Mouse (Mus musculus): ENCODE data around the gene Slc5a4a. TPM values are rescaled to one million over a fixed set of nuclear protein-coding genes. Genes with fewer than 3 reads are reported as not detected.

Gene Slc5a4a
- polyA plus RNA-seq (2016; fragmentation: Nextera tagmentation; extraction: Ambion mirVana): not detected in 2 replicates

DNA sequence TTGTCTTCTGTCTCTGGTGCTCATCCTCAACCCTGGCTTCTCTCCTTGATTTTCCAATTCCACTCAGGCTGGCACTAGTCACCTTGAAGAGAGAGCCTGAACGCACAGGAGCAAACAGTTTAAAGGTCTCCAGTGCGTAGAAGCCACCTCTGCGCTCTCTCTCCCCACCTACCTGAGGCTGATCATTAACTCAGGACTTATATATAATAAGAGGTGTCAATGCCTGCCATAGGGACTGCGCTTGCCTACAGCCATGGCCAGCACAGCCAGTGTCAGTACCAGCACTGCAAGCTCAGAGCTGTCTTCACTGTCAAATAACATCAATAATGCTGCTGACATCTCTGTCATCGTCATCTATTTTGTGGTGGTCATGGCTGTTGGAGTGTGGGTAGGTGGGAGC is at the start of gene Slc5a4a:
Gene Slc5a4a, plus strand, starts transcription at position 174 of the 400 bp plus-strand sequence.
- no peak for ATAC-seq (ENCODE audit: insufficient number of reproducible peaks, low FRiP score)
- Histone ChIP-seq H3K9ac (no peak within 1 kb of the TSS), H3K27me3 (replicated peaks) (peaks cover 16% of the 10 kb centered on the region; the same call in 1 of the 2 replicates), H3K4me2 (no peak within 1 kb of the TSS), H3K36me3 (no peaks in the 10 kb centered on the region), H3K4me1 (replicated peaks) (no peaks in the 10 kb centered on the region), H3K9me3 (replicated peaks) (no peaks in the 10 kb centered on the region), H3K4me3 (no peak within 1 kb of the TSS), H3K27ac (ENCODE audit: poor library complexity, severe bottlenecking) (no peak within 1 kb of the TSS)
- WGBS: 83% methylated on average over 5 of the region's 5 CpGs

DNA sequence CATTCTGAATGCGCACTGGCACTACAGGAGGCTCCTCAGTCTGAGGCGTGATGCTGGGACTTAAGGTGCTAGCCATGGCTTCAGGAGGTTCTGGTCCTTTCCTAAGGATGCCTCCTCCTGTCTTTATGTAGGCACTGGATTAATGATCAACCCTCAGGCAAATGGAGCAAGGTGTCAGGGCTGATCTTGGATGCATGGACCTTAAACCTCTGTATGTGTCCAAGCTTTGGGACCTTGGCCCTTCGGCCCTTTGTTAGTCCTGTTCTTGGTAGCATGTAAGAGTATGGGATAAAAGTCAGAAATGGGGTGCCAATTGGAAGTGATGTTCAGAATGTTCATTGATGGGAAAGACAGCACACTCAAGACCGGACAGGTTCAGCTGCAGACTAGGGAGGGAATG is 36.4 kb upstream of the Slc5a4a start, which contains the start of gene Slc5a4b:
Gene Slc5a4b, minus strand, starts transcription at position 101 of the 400 bp plus-strand sequence.
- Histone ChIP-seq H3K9ac (no peak within 1 kb of the TSS), H3K4me1 (replicated peaks) (no peaks in the 10 kb centered on the region), H3K27ac (ENCODE audit: poor library complexity, severe bottlenecking) (no peak within 1 kb of the TSS), H3K4me3 (no peak within 1 kb of the TSS), H3K9me3 (replicated peaks) (0 out of 2 replicates have a peak, but pooled peaks cover 5% of the 10 kb centered on the region), H3K27me3 (replicated peaks) (no peaks in the 10 kb centered on the region), H3K4me2 (no peak within 1 kb of the TSS), H3K36me3 (no peaks in the 10 kb centered on the region)
- 83% methylated on average over 4 of the region's 4 CpGs for WGBS
- no peak for ATAC-seq (ENCODE audit: insufficient number of reproducible peaks, low FRiP score)

DNA sequence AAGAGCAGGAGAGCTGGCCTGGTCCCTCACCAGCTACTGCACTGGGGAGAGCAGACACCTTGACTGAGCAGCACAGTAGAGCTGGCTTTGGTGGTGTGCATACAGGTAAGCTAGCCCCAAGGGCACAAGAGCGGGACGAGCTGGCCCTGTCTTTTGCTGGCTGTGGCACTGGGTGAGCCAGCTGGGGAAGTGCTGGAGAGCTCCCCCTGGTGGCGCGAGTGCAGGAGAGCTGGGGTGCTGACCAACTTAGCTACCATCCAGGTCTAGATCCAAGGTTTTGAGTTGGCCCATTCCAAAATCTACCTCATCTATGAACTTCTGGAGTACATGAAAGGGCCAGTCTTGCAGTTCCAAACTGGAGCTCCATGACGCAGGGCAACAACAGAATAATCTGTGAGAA is 29.3 kb upstream of the Slc5a4a start:
- Histone ChIP-seq H3K27ac (ENCODE audit: poor library complexity, severe bottlenecking) (no peak overlapping the region), H3K9ac (no peak overlapping the region), H3K9me3 (replicated peaks) (0 out of 2 replicates have a peak, but pooled peaks cover 5% of the 10 kb centered on the region), H3K4me1 (replicated peaks) (peaks cover 8% of the 10 kb centered on the region; the same call in 1 of the 2 replicates), H3K27me3 (replicated peaks) (no peaks in the 10 kb centered on the region), H3K4me3 (no peak overlapping the region), H3K4me2 (no peak overlapping the region), H3K36me3 (no peaks in the 10 kb centered on the region)
- ATAC-seq (ENCODE audit: insufficient number of reproducible peaks, low FRiP score): peak; percentile 31; the same call in 1 of the 2 replicates
- 30% methylated on average over 5 of the region's 5 CpGs for WGBS

DNA sequence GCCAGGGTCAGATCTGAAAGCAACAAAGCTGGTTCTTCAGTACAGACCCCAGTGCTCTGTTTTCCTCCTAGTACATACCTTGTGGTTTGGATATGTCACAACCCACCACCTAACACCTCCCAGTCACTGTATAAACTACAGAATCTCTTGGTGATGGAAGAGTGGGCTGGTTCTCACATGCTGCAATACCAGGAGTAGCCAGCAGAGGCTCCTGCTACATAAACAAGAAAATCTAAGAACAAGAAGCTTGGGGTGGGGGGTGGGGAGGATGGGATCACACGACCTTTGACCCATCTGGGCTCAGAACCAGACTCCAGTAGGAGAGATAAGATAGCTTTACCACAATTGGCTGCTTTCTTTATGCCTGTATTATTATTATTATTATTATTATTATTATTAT is 28.5 kb upstream of the Slc5a4a start:
- Histone ChIP-seq H3K9ac (no peak overlapping the region), H3K4me3 (no peak overlapping the region), H3K27me3 (replicated peaks) (no peaks in the 10 kb centered on the region), H3K4me1 (replicated peaks) (peaks cover 8% of the 10 kb centered on the region; the same call in 1 of the 2 replicates), H3K36me3 (no peaks in the 10 kb centered on the region), H3K27ac (ENCODE audit: poor library complexity, severe bottlenecking) (no peak overlapping the region), H3K4me2 (no peak overlapping the region), H3K9me3 (replicated peaks) (0 out of 2 replicates have a peak, but pooled peaks cover 5% of the 10 kb centered on the region)
- ATAC-seq (ENCODE audit: insufficient number of reproducible peaks, low FRiP score): no peak
- WGBS: 15% methylated on average over 1 of the region's 1 CpGs

DNA sequence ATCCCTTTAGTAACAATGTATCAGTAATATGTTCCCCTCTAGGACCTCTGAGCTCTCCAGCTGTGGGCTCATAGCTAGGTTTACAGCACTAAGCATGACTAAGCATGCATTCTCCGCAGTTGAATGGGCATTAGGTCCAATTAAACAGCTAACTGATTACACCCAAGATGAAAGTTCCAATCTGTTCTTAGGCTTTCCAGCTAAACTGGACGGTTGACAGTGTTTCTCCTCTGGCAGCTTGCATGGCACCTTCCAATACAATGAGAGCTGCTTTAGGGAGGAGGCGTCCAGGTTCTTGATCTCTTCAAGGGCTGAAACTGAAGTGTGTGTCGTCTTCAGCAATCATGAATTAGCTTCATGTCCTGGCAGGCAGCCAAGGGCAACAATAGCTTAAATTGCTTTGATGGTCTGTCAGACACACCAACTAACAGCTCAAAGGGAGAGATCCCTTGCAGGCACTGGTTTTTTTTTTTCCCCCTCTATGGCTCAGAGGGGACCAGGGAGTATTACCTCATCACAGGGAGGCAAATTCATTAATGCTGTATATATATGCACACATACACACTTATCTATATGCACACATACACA is 27.0 kb upstream of the Slc5a4a start:
- no peak for ATAC-seq (ENCODE audit: insufficient number of reproducible peaks, low FRiP score)
- Histone ChIP-seq H3K27me3 (replicated peaks) (no peaks in the 10 kb centered on the region), H3K4me3 (no peak overlapping the region), H3K27ac (ENCODE audit: poor library complexity, severe bottlenecking) (no peak overlapping the region), H3K4me1 (replicated peaks) (peaks cover 8% of the 10 kb centered on the region; the same call in 1 of the 2 replicates), H3K9ac (no peak overlapping the region), H3K36me3 (no peaks in the 10 kb centered on the region), H3K9me3 (replicated peaks) (no peaks in the 10 kb centered on the region), H3K4me2 (no peak overlapping the region)
- WGBS: 32% methylated on average over 4 of the region's 4 CpGs

DNA sequence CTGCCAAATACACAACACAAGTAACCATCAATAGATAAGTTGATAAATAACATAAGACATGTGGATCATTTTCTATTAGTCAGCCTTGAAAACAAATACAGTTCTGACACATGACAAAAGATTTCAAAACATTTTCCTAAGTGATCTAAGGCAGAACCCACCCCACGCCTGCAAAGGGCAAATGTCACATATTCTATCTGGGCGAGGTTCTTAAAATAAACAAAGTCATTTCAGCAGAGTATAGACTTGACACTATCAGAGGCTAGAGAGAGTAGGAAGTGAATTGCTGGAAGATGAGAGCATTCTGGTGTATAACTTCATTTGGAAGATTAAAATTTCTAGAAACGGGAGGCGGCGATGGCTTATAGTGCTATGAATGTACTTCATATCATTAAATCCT is 25.8 kb upstream of the Slc5a4a start:
- Histone ChIP-seq H3K9ac (no peak overlapping the region), H3K4me2 (no peak overlapping the region), H3K27me3 (replicated peaks) (no peaks in the 10 kb centered on the region), H3K9me3 (replicated peaks) (no peaks in the 10 kb centered on the region), H3K4me1 (replicated peaks) (peaks cover 8% of the 10 kb centered on the region; the same call in 1 of the 2 replicates), H3K4me3 (no peak overlapping the region), H3K36me3 (no peaks in the 10 kb centered on the region), H3K27ac (ENCODE audit: poor library complexity, severe bottlenecking) (no peak overlapping the region)
- no peak for ATAC-seq (ENCODE audit: insufficient number of reproducible peaks, low FRiP score)
- WGBS: 47% methylated on average over 5 of the region's 5 CpGs

DNA sequence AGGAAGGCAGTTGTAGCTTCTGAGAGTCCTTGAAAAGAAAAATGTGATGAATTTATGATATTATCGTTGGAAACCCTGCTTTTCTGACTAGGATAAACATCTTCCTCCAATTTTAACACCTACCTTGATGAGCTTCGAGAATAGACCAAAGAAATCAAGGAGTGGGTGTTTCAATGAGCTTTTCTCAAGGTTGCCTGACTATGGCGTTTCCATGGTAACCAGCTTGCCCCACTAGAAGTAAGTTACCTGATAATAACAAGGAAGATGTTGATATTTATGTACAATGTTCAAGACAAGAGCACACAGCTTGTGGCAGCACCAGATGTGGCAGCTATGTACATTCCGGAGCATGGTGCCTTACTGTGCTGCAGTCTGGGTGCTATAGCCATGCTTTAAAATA is 14.7 kb upstream of the Slc5a4a start:
- ATAC-seq (ENCODE audit: insufficient number of reproducible peaks, low FRiP score): no peak
- no peak overlapping the region for H3K9ac ChIP-seq
- no peak overlapping the region for H3K4me2 ChIP-seq
- no peaks in the 10 kb centered on the region for H3K4me1 ChIP-seq (replicated peaks)
- WGBS: 66% methylated on average over 4 of the region's 4 CpGs
- H3K4me3 ChIP-seq: no peak overlapping the region
- H3K9me3 ChIP-seq (replicated peaks): no peaks in the 10 kb centered on the region
- H3K36me3 ChIP-seq: no peaks in the 10 kb centered on the region
- no peak overlapping the region for H3K27ac ChIP-seq (ENCODE audit: poor library complexity, severe bottlenecking)
- no peaks in the 10 kb centered on the region for H3K27me3 ChIP-seq (replicated peaks)

DNA sequence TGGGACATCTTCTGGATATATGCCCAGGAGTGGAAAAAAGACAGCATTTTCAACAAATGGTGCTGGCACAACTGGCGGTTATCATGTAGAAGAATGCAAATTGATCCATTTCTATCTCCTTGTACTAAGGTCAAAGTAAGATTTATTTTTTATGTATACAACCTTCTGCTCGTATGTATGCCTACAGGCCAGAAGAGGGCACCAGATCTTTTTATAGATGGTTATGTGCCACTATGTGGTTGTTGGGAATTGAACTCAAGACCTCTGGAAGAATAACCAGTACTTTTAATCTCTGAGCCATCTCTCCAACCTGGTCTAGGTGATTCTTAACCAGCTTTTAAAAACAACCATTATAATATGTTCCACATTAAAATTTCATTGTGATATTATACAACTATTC is 10.9 kb upstream of the Slc5a4a start:
- no peaks in the 10 kb centered on the region for H3K9me3 ChIP-seq (replicated peaks)
- WGBS: 64% methylated on average over 2 of the region's 2 CpGs
- H3K4me3 ChIP-seq: no peak overlapping the region
- no peaks in the 10 kb centered on the region for H3K36me3 ChIP-seq
- H3K27me3 ChIP-seq (replicated peaks): no peaks in the 10 kb centered on the region
- no peak overlapping the region for H3K9ac ChIP-seq
- H3K4me2 ChIP-seq: no peak overlapping the region
- no peaks in the 10 kb centered on the region for H3K4me1 ChIP-seq (replicated peaks)
- H3K27ac ChIP-seq (ENCODE audit: poor library complexity, severe bottlenecking): no peak overlapping the region
- ATAC-seq (ENCODE audit: insufficient number of reproducible peaks, low FRiP score): no peak

DNA sequence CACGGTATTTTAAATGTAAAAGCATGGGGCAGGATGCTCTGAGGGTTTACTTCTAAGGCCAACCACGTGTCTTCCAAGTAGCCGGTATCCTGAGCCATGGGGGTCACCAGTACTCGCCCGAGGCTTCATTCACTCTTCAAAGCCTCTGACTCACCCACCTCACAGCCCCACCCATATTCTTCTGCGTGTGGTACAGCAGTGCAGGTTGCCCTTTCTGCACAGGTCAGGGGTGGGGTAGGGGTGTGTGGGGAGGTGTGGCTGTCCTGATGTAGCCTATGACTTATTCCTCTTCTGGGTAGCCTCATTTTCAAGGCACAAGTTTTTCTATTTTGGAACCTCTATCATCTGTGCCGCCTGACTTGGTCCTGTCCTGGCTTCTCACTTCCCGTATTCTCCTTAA is 405 bp upstream of the Slc5a4a start:
- Histone ChIP-seq H3K27me3 (replicated peaks) (peaks cover 16% of the 10 kb centered on the region; the same call in 1 of the 2 replicates), H3K4me1 (replicated peaks) (no peaks in the 10 kb centered on the region), H3K9ac (no peak overlapping the region), H3K4me3 (no peak overlapping the region), H3K4me2 (no peak overlapping the region), H3K9me3 (replicated peaks) (no peaks in the 10 kb centered on the region), H3K27ac (ENCODE audit: poor library complexity, severe bottlenecking) (no peak overlapping the region), H3K36me3 (no peaks in the 10 kb centered on the region)
- no peak for ATAC-seq (ENCODE audit: insufficient number of reproducible peaks, low FRiP score)
- WGBS: 58% methylated on average over 8 of the region's 8 CpGs

DNA sequence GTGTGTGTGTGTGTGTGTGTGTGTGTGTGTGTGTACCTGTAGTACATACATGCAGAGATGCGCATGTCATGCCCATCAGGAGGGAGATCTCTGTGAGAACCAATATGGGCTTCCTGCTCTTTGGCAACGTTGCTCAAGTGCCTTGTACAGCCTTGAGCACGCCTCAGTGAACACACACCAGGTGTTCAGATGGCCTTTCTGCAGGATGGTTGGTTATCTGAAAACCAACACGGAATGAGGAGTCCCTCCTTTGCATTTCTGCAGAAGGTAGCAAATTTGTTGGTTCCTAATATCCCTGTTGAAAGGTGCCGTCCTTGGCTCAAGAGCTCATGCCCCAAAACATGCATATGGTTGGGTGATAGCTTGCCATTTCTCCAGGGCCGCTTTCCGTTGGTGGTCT is 8.7 kb downstream of the Slc5a4a start:
- Histone ChIP-seq H3K36me3 (no peaks in the 10 kb centered on the region), H3K9me3 (replicated peaks) (no peaks in the 10 kb centered on the region), H3K27ac (ENCODE audit: poor library complexity, severe bottlenecking) (no peak overlapping the region), H3K9ac (no peak overlapping the region), H3K4me2 (no peak overlapping the region), H3K4me3 (no peak overlapping the region), H3K27me3 (replicated peaks) (no peaks in the 10 kb centered on the region), H3K4me1 (replicated peaks) (no peaks in the 10 kb centered on the region)
- no peak for ATAC-seq (ENCODE audit: insufficient number of reproducible peaks, low FRiP score)
- WGBS: 76% methylated on average over 7 of the region's 7 CpGs

DNA sequence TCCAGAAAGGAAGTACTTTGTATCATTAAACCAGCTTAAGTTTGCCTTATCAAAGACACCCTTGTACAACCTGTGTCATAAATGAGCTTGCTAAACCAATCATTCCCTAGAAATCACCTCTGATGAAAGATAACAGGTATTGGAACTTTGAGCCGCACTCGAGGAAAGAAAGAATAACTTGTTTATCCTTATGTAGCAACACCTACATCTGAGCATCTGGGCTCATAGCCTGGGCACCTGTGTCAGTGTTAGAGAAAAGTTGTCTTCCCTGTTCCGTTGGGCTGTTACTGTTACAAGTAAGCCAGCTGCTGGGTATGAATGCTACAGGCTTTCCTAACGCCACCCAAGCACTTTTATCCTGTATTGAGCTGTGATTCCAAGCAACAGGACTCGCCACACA is 10.3 kb downstream of the Slc5a4a start:
- Histone ChIP-seq H3K27ac (ENCODE audit: poor library complexity, severe bottlenecking) (no peak overlapping the region), H3K27me3 (replicated peaks) (no peaks in the 10 kb centered on the region), H3K4me2 (no peak overlapping the region), H3K9ac (no peak overlapping the region), H3K4me1 (replicated peaks) (no peaks in the 10 kb centered on the region), H3K9me3 (replicated peaks) (no peaks in the 10 kb centered on the region), H3K4me3 (no peak overlapping the region), H3K36me3 (no peaks in the 10 kb centered on the region)
- WGBS: 73% methylated on average over 5 of the region's 5 CpGs
- no peak for ATAC-seq (ENCODE audit: insufficient number of reproducible peaks, low FRiP score)

DNA sequence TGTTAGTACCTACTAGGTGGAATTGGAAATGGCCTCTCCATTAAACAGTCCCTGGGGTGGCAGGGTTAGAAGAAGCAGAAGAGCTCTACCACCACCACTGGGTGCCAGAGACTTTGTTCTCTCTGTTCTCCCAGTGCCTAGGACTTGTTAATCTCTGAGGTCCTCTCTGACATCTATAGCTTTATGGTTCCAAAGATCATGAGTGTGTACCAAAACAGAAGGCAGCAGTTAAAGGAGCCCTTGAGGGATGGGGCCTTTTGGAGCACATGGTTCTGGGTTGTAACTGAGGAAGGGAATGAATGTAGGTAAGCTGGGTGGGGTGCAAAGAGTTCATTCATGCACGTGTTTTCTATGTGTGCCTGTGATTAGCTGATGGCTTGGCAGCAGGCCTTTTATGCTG is 10.8 kb downstream of the Slc5a4a start:
- no peaks in the 10 kb centered on the region for H3K9me3 ChIP-seq (replicated peaks)
- H3K4me1 ChIP-seq (replicated peaks): no peaks in the 10 kb centered on the region
- WGBS: 70% methylated on average over 1 of the region's 1 CpGs
- no peak overlapping the region for H3K9ac ChIP-seq
- no peak overlapping the region for H3K27ac ChIP-seq (ENCODE audit: poor library complexity, severe bottlenecking)
- H3K4me2 ChIP-seq: no peak overlapping the region
- H3K4me3 ChIP-seq: no peak overlapping the region
- no peaks in the 10 kb centered on the region for H3K36me3 ChIP-seq
- H3K27me3 ChIP-seq (replicated peaks): no peaks in the 10 kb centered on the region
- no peak for ATAC-seq (ENCODE audit: insufficient number of reproducible peaks, low FRiP score)
